Mouse (Mus musculus) ES-CJ7 (cell line): ENCODE results near the gene Gipr.

Source experiments
- DNase-seq: peaks from one replicate; pipeline ENCODE4 v3.0.0; 2011; ENCODE audit warnings: low read depth, low spot score

The Gipr gene

GRCm38 (mm10) chr7:19165656-19166423, at the start of gene Gipr:
TSS of gene Gipr (minus strand) at chr7:19166127.
- no peak for DNase-seq

- DNase-seq: no peak
Observed at GRCm38 (mm10) chr7:19214940-19215339, 49.0 kb upstream of the Gipr start.

DNA sequence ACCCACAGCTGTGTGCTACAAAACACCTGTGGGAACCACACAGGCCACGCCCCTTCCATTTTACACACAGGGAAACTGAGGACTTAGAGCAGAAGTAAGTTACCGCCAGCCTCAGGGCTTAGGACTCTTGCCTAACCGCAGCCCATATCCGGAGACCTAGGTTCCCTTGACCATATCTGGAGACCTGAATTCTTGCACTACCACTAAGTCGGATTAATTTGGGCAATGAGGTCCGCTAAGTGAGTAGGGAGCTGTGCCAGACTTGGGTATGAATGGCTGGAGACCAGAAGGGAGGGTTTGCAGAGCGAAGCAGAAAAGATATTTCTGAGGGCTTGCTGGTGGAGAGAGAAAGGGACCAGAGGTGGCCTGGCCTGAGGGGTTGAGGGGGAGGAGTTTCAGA, 48.4 kb upstream of the Gipr start:
- no peak for DNase-seq

DNA sequence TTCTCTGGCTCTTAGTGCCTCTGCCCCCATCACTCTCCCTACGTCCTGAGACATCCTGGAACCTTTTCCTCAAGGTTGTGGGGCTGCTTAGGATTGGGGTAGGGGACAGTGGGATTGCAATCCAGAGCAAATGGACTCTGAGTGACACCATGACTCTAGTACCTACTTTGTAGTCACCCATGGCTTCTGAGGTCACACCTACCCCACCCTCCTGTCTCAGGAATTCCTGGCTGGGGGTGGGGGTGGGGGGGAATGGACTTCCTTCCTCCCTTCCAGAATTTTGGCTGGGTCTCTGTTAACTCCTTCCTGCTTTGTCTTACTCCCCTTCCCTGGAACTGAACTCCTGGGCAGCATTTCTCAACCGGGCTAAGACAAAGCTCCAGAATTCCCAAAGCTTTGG, 47.5 kb upstream of the Gipr start:
- DNase-seq: no peak

- peak; percentile 56 for DNase-seq
Observed at GRCm38 (mm10) chr7:19211996-19212755, 46.2 kb upstream of the Gipr start, which contains the start of gene Gpr4. TSS of gene Gpr4 (plus strand) at chr7:19212538.

GRCm38 (mm10) chr7:19211041-19211675, 45.2 kb upstream of the Gipr start:
- peak; percentile 68 for DNase-seq

GRCm38 (mm10) chr7:19210010-19210409, 44.1 kb upstream of the Gipr start:
- DNase-seq: peak; percentile 82

DNA sequence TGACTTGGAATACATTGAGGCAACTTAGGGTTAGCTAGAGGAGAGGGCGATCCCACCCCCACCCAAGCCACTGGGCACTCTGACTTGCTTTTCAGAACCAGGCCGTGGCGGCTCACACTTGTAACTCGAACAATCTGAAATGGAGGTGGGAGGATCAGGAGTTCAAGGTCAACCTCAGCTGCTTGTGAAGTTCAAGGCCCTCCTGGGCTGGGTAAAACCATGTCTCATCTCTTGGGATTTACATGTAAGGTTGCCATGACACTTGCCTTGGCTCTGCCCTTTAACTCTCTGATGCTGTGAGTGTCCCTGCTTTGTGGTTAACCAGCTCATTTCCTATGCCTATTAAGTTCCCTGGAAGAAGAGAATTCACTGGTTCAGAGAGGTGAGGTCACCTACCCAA, 43.6 kb upstream of the Gipr start:
- DNase-seq: peak; percentile 80

DNA sequence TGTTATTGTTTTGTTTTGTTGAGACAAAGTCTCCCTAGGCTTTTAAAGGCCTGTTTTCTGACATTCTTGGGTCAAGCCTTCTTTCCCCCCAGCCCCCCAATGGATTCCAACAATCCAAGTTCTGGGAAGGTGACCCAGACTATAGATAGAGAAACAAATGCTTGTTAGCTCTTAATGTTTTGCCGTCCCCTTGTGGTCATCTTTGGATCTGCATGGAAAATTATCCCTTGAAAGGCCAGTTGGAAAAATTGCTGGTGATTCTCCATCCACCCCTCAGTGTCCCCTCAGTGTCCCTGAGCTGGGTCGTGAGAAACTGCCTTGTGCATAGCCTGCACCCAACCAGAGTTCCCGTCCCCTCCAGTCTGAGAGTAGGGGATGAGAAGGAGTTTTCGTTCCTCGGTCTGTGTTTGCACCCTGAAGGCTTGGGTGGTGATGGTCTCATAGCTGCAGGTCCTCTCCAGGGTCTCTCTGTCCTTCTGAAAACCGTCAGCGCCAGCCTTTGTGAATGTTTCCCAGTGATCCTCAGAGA, 43.1 kb upstream of the Gipr start:
- peak; percentile 77 for DNase-seq

- peak; percentile 69 for DNase-seq
Observed at GRCm38 (mm10) chr7:19208201-19208910, 42.4 kb upstream of the Gipr start.

GRCm38 (mm10) chr7:19202065-19202850, 36.3 kb upstream of the Gipr start:
- DNase-seq: peak; percentile 97

- DNase-seq: no peak
Observed at GRCm38 (mm10) chr7:19201660-19202059, 35.7 kb upstream of the Gipr start.

DNA sequence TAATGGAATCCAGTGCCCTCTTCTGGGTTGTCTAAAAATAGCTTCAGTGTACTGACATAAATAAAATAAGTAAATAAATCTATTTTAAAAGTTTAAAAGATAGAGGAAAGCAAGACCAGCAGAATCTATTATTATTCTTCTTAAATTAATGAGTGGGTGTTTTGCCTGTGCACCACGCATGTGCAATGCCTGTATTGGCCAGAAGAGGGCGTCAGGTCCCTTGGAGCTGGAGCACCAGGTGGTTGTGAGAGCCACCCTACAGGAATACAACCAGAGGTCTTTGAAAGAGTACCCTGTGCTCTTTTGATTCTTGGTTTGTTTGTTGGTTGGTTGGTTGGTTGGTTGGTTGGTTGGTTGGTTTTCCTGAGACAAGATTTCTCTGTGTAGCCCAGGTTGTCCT, 32.1 kb upstream of the Gipr start:
- peak; percentile 75 for DNase-seq

DNA sequence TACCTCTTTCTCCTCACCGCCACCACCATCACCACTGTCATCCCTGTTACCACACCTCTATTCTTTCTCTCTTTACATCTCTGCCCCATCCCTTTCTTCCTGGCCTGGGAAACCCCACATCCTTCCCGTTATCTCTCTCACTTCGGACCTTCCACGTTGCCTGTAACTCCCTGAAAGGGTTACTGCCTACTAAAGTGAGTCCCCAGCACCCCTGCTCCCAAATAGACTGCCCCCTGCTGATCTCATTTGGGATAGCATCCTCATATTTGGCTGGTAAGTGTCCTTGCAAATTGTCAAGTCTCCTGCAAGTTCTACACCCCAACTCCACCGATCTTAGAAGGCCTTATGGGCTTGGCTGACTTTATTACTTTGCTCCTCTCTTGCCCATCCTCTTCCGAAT, 30.7 kb upstream of the Gipr start:
- peak; percentile 88 for DNase-seq

GRCm38 (mm10) chr7:19194676-19195075, 28.7 kb upstream of the Gipr start:
- peak; percentile 70 for DNase-seq

DNA sequence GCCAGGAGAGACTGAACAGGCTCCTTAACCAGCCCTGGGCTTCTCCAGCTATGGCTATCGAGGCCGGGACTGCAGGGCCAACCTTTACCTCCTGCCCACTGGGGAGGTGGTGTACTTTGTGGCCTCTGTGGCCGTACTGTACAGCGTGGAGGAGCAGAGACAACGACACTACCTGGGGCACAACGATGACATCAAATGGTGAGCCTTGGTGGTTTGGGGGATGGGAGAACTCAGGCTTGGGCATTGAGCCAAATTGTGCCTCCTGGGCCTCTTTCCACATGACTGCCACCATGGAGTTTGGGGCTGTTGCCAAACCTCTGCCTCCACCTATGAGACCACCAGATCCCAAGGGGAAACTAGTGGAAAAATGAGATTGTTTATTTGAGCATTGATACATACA, 18.8 kb upstream of the Gipr start:
- DNase-seq: no peak

DNA sequence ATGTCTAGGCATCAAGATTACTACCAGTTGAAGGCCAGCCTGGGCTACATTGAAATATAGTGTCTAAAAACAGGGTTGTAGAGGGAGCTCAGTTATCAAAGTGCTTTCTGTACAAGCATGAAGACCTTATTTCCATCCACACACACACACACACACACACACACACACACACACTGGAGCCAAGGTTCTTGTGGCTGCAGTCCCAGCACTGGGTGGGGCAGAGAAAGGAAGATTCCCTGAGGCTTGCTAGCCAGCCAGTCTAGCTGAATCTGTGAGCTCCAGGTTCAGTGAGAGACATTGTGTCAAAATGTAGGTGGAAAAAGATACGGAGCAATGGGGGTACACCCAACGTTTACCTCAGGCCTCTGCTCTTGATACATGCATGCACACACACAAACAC, 18.3 kb upstream of the Gipr start:
- DNase-seq: no peak

DNA sequence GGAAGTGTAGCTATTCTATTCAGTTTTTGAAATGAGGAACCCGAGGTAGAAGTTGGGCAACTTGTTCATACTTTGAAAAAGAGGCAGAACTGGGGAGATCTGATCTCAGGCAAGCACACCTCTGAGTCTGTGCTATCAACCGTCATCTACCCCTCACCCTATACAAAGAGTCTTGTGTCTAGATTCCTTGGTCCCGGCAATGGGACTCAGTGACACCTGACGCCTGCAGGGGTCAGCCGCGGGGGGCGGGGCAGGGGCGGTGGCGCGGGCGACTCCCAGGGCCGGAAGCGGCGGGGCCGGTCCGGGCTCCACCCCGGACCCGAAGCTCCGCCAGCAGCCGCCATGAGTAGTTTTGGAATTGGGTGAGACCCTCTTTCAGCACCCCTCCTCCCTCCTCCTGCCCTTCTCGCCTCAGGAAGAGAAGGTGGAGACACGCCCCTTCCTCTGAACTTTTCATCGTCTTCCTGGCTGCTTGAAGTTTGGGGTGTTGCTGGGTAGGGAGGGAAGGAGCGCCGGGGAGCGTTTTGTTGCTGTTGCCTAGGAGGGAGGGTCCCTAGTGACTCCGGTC, 15.0 kb upstream of the Gipr start:
- peak; percentile 85 for DNase-seq

DNA sequence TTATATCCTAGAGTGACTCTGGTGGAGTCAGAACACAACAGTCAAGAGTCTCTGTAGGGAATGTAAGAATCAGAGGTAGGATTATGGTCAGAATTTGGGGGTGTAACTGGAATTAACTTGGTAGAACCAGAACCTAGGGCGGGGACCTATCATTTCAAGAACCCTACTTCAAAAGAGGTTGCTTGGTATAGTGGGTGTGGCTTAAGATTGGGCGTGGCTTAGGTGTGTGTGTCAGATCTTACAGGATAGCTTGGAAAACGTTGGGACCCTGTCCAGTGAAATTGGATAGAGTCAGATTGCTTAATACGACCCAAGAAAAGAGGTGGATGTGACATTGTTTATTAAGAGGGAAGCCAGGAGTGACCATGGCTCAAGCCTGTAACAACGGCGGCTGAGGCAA, 14.0 kb upstream of the Gipr start:
- DNase-seq: peak; percentile 74

DNA sequence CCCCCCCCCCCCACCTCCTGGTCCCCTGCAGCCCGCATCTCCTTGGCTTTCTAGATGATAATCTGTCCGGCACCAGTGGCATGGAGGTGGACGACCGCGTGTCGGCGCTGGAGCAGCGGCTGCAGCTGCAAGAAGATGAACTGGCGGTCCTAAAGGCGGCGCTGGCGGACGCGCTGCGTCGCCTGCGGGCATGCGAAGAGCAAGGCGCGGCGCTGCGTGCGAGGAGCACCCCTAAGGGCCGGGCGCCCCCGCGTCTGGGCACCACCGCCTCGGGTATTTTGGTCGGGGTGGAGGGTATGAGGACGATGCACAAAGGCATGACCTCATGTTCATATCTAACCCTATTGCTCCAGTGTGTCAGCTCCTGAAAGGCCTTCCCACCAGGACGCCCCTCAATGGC, 13.2 kb upstream of the Gipr start:
- peak; percentile 83 for DNase-seq
